26 mouse cellular contexts compared by ENCODE assay signal in the genomic region with DNA sequence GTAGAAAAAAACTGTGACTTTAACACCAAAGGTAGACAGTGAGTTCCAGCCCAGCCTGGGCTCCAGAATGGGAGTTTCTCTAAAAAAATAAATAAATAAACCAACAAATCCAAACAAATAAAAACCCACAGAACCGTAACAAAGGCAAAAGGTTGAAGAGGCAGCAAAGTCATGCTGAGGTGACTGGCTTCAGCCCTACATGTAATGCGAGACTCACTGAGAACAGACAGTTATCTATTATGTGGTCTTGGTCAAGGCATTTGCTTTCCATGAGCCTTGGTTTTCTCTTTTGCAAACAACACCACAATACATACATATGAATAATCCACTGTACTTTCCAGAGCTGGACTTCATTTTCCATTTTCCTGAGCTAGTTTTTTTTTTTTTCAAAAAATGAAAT.
A peak's percentile ranks its signal among the peaks of the same experiment; 100 is the strongest.
DNase-seq lines count a peak whose midpoint lies in the region; ATAC-seq lines count a peak whose summit lies in the region.
"Had no signal": no experiment of that assay in that cellular context is flagged by ENCODE, and none has a peak within 500 bp of the region (broad histone marks: within the 10 kb centered on the region; RNA-seq: fewer than 3 reads in every experiment).

No protein-coding gene starts in this region.

- WGBS in midbrain, embryonic 11.5 days = 85% methylated on average over 2 of the region's 2 CpGs
- WGBS in midbrain, embryonic 15.5 days = 91% methylated on average over 2 of the region's 2 CpGs
- 79% methylated on average over 2 of the region's 2 CpGs for WGBS in hindbrain, embryonic 13.5 days

- no peaks in the 10 kb centered on the region for H3K27me3 ChIP-seq in midbrain, embryonic 11.5 days (ENCODE audit: control insufficient read depth, insufficient read depth, low read length)
- H3K27me3 ChIP-seq in midbrain, embryonic 15.5 days (replicated peaks) = no peaks in the 10 kb centered on the region
- H3K27me3 ChIP-seq in hindbrain, embryonic 13.5 days = no peaks in the 10 kb centered on the region
- H3K27me3 ChIP-seq: CH12.LX, Patski had no signal

- no peaks in the 10 kb centered on the region for H3K36me3 ChIP-seq in midbrain, embryonic 11.5 days (ENCODE audit: control insufficient read depth, insufficient read depth, low read length)
- no peaks in the 10 kb centered on the region for H3K36me3 ChIP-seq in midbrain, embryonic 15.5 days (replicated peaks)
- no peaks in the 10 kb centered on the region for H3K36me3 ChIP-seq in hindbrain, embryonic 13.5 days
- H3K36me3 ChIP-seq: G1E had no signal

- no peak overlapping the region for H3K27ac ChIP-seq in midbrain, embryonic 11.5 days (ENCODE audit: low read depth, low read length)
- H3K27ac ChIP-seq in midbrain, embryonic 15.5 days = no peak overlapping the region
- no peak overlapping the region for H3K27ac ChIP-seq in hindbrain, embryonic 13.5 days

- H3K9ac ChIP-seq in midbrain, embryonic 11.5 days (ENCODE audit: low read length) = no peak overlapping the region
- H3K9ac ChIP-seq in midbrain, embryonic 15.5 days = no peak overlapping the region
- no peak overlapping the region for H3K9ac ChIP-seq in hindbrain, embryonic 13.5 days

- no peak overlapping the region for H3K4me3 ChIP-seq in midbrain, embryonic 11.5 days (ENCODE audit: low read depth, low read length)
- no peak overlapping the region for H3K4me3 ChIP-seq in midbrain, embryonic 15.5 days
- no peak overlapping the region for H3K4me3 ChIP-seq in hindbrain, embryonic 13.5 days

- H3K4me2 ChIP-seq in midbrain, embryonic 11.5 days = no peak overlapping the region
- H3K4me2 ChIP-seq in midbrain, embryonic 15.5 days = no peak overlapping the region
- H3K4me2 ChIP-seq in hindbrain, embryonic 13.5 days = no peak overlapping the region

- no peaks in the 10 kb centered on the region for H3K4me1 ChIP-seq in midbrain, embryonic 11.5 days (ENCODE audit: control insufficient read depth, insufficient read depth, low read length)
- no peaks in the 10 kb centered on the region for H3K4me1 ChIP-seq in midbrain, embryonic 15.5 days
- no peaks in the 10 kb centered on the region for H3K4me1 ChIP-seq in hindbrain, embryonic 13.5 days (replicated peaks)

- DNase-seq in midbrain, embryonic 11.5 days (ENCODE audit: low spot score, missing footprints) = peak; percentile 45
- DNase-seq in 3T3-L1 (ENCODE audit: low read depth, low spot score) (peak; percentile 62), NIH3T3 (ENCODE audit: low read depth) (peak; percentile 52), adipocyte (ENCODE audit: low spot score) (peak; percentile 30)
- no peak for DNase-seq in embryo, embryonic 10 days (ENCODE audit: low spot score)
- DNase-seq in Muller cell, postnatal 12 days (ENCODE audit: inconsistent ontology term) = no peak
- DNase-seq: adrenal gland, adult 2 months; adrenal gland, adult 8-10 months; adrenal gland, postnatal 10 days; adrenal gland, postnatal 14 days; adrenal gland, postnatal 25 days; adrenal gland, postnatal 36 days; B cell, adult 2 months; cerebellum, adult 11 months; cerebellum, adult 11-12 months; cerebellum, adult 18-20 months; cerebellum, adult 2 months; cerebellum, adult 8-10 months; cerebellum, adult 9-10 months had no signal

- no peak for ATAC-seq in midbrain, embryonic 11.5 days (ENCODE audit: low FRiP score)
- ATAC-seq in midbrain, embryonic 15.5 days (replicated peaks) = no peak
- no peak for ATAC-seq in hindbrain, embryonic 13.5 days (ENCODE audit: low FRiP score)
- ATAC-seq: activated CD4-positive, CD25-positive, alpha-beta regulatory T cell, adult 4 months; CD4-positive, CD25-positive, alpha-beta regulatory T cell, adult 4 months; Patski had no signal

- peaks cover 3% of the 10 kb centered on the region; the same call in 1 of the 2 replicates for H3K9me3 ChIP-seq in midbrain, embryonic 11.5 days (ENCODE audit: control insufficient read depth, low read length)
- no peaks in the 10 kb centered on the region for H3K9me3 ChIP-seq in midbrain, embryonic 15.5 days
- H3K9me3 ChIP-seq in hindbrain, embryonic 13.5 days = no peaks in the 10 kb centered on the region

Comparison
In these comparisons a context has a peak if more than half of its experiments do, and no peak if none do; other contexts are left out.
1. DNase-seq: peak in midbrain, embryonic 11.5 days (single experiment), 3T3-L1 (single experiment), NIH3T3 (single experiment) and adipocyte (single experiment); none in embryo, embryonic 10 days (single experiment) and Muller cell, postnatal 12 days (single experiment).